In the genomic region with DNA sequence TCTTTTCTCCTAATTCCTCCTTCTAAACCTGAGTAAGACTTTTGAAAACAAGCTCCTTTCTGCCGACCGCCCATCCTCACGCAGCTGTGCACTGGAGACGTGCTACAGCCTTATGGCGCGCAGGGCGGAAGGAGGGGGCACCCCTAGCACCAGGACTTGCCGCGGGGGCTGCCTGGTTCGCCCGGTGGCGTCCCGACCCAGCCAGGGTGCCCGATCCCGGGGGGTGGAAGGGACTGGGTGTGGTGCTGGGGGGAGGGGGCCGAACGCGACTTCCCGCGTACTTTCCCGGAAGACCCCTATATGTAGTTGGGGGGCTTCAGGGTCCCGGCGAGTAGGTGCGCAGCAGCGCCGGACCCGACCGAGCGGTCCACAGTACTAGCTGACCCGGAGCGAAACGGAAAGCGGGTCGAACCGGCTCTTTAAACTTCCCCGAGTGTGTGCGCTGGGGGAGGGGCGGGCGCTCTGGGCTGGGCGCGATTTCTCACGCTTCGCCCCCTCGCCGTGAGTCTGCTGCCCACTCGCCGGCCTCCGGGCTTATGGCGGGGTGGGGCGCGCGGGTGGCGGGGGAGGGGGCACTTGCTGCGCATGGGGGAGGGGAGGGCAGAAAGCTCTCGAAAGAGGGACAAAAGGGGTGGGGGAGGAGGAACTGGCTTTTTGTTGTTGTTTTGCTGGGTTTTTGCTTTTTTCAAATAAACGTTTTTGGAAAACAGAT, we compare ENCODE assay signal across 8 mouse cellular contexts. TPM values are rescaled to one million over a fixed set of nuclear protein-coding genes. Genes with fewer than 3 reads are reported as not detected.
DNase-seq lines count a peak whose midpoint lies in the region; ATAC-seq and TF ChIP-seq lines count a peak whose summit lies in the region.

No protein-coding gene starts in this region.

- WGBS in forebrain, embryonic 15.5 days = under 1% methylated on average over 52 of the region's 56 CpGs
- WGBS in lung, adult 2 months = under 1% methylated on average over 56 of the region's 56 CpGs
- WGBS in neural tube, embryonic 14.5 days = under 1% methylated on average over 44 of the region's 56 CpGs
- WGBS in thymus, adult 2 months = under 1% methylated on average over 55 of the region's 56 CpGs

- H3K4me2 ChIP-seq in forebrain, embryonic 15.5 days (replicated peaks) = peak overlapping the region; percentile 60
- H3K4me2 ChIP-seq in neural tube, embryonic 14.5 days (ENCODE audit: low read depth, low read length) = peak overlapping the region; percentile 77

- H3K36me3 ChIP-seq in ES-Bruce4 (ENCODE audit: control insufficient read depth, insufficient read depth, low read length, poor library complexity, severe bottlenecking) = no peaks in the 10 kb centered on the region
- H3K36me3 ChIP-seq in forebrain, embryonic 15.5 days = no peaks in the 10 kb centered on the region
- H3K36me3 ChIP-seq in neural tube, embryonic 14.5 days (ENCODE audit: control insufficient read depth, insufficient read depth, low read length) = no peaks in the 10 kb centered on the region
- H3K36me3 ChIP-seq in thymus, adult 2 months (ENCODE audit: control insufficient read depth, insufficient read depth, low read length) = no peaks in the 10 kb centered on the region

- H3K27ac ChIP-seq in ES-Bruce4 (ENCODE audit: insufficient read depth, low read length) = peak overlapping the region; percentile 19
- H3K27ac ChIP-seq in forebrain, embryonic 15.5 days (replicated peaks) = peak overlapping the region; percentile 100
- H3K27ac ChIP-seq in neural tube, embryonic 14.5 days (ENCODE audit: low read depth, low read length) = peak overlapping the region; percentile 99
- H3K27ac ChIP-seq in thymus, adult 2 months (ENCODE audit: control insufficient read depth, insufficient read depth, low read length) = peak overlapping the region; percentile 94

- no peaks in the 10 kb centered on the region for H3K27me3 ChIP-seq in ES-Bruce4 (ENCODE audit: control insufficient read depth, insufficient read depth, low read length, poor library complexity, severe bottlenecking)
- no peaks in the 10 kb centered on the region for H3K27me3 ChIP-seq in forebrain, embryonic 15.5 days
- H3K27me3 ChIP-seq in neural tube, embryonic 14.5 days (ENCODE audit: control insufficient read depth, insufficient read depth, low read length) = no peaks in the 10 kb centered on the region
- H3K27me3 ChIP-seq in thymus, adult 2 months (ENCODE audit: control insufficient read depth, insufficient read depth, low read length) = no peaks in the 10 kb centered on the region

- TF ChIP-seq POLR2A in ES-Bruce4 (IDR thresholded peaks at IDR 0.05; ENCODE audit: insufficient read depth, low read length) = no peak
- TF ChIP-seq POLR2A in brain, embryonic 14.5 days (IDR thresholded peaks at IDR 0.05; ENCODE audit: borderline replicate concordance, extremely low read depth, insufficient read depth, insufficient read length, poor library complexity, severe bottlenecking) = no peak
- peak; percentile 58 for TF ChIP-seq POLR2A in lung, adult 2 months (IDR thresholded peaks at IDR 0.05; ENCODE audit: borderline replicate concordance, extremely low read depth, low read depth, low read length)
- TF ChIP-seq POLR2A in thymus, adult 2 months (IDR thresholded peaks at IDR 0.05; ENCODE audit: control insufficient read depth, extremely low read depth, insufficient read depth, low read length, poor library complexity) = peak; percentile 62; the same call in 1 of the 2 replicates

- peak overlapping the region; percentile 86 for H3K9ac ChIP-seq in ES-Bruce4 (ENCODE audit: low read depth, poor library complexity, severe bottlenecking)
- H3K9ac ChIP-seq in forebrain, embryonic 15.5 days (replicated peaks) = peak overlapping the region; percentile 99
- H3K9ac ChIP-seq in neural tube, embryonic 14.5 days (replicated peaks; ENCODE audit: low read depth, low read length) = peak overlapping the region; percentile 99

- TF ChIP-seq EP300 in ES-Bruce4 (IDR thresholded peaks at IDR 0.05; ENCODE audit: insufficient read depth, low read depth, low read length) = no peak

- intact Hi-C loops in heart, postnatal 14 days (cut with DNase I) = loop anchor here (2.0 kb wide), 1 partner anchor 71 kb away; no protein-coding TSS in a partner anchor

- H3K4me1 ChIP-seq in ES-Bruce4 (ENCODE audit: control insufficient read depth, insufficient read depth, low read length) = peaks cover 10% of the 10 kb centered on the region
- peaks cover 47% of the 10 kb centered on the region for H3K4me1 ChIP-seq in forebrain, embryonic 15.5 days
- H3K4me1 ChIP-seq in lung, adult 2 months (ENCODE audit: control insufficient read depth, insufficient read depth, low read length) = peaks cover 15% of the 10 kb centered on the region
- H3K4me1 ChIP-seq in neural tube, embryonic 14.5 days (ENCODE audit: control insufficient read depth, insufficient read depth, low read length) = peaks cover 29% of the 10 kb centered on the region
- peaks cover 19% of the 10 kb centered on the region for H3K4me1 ChIP-seq in thymus, adult 2 months (replicated peaks; ENCODE audit: control insufficient read depth, insufficient read depth, low read length)

- peak overlapping the region; percentile 95 for H3K4me3 ChIP-seq in ES-Bruce4 (ENCODE audit: low read depth, low read length)
- H3K4me3 ChIP-seq in forebrain, embryonic 15.5 days = peak overlapping the region; percentile 87
- H3K4me3 ChIP-seq in lung, adult 2 months (replicated peaks; ENCODE audit: extremely low read depth, low read depth, low read length) = peak overlapping the region; percentile 96
- peak overlapping the region; percentile 87 for H3K4me3 ChIP-seq in neural tube, embryonic 14.5 days (ENCODE audit: low read depth, low read length)
- H3K4me3 ChIP-seq in thymus, adult 2 months (ENCODE audit: control insufficient read depth, insufficient read depth, low read length) = peak overlapping the region; percentile 88

- ATAC-seq in forebrain, embryonic 15.5 days (replicated peaks) = peak; percentile 36
- ATAC-seq in neural tube, embryonic 14.5 days (ENCODE audit: low read depth) = peak; percentile 25; the same call in 1 of the 2 replicates

- TF ChIP-seq CTCF in ES-Bruce4 (IDR thresholded peaks at IDR 0.05; ENCODE audit: low read depth, low read length) = no peak
- no peak for TF ChIP-seq CTCF in brain, embryonic 14.5 days (IDR thresholded peaks at IDR 0.05; ENCODE audit: borderline replicate concordance, extremely low read depth, insufficient read depth, insufficient read length)
- TF ChIP-seq CTCF in lung, adult 2 months (IDR thresholded peaks at IDR 0.05; ENCODE audit: insufficient read depth, low read length) = no peak
- TF ChIP-seq CTCF in thymus, adult 2 months (IDR thresholded peaks at IDR 0.05; ENCODE audit: borderline replicate concordance, control insufficient read depth, extremely low read depth, insufficient read depth, low read length, poor library complexity) = no peak

- no peaks in the 10 kb centered on the region for H3K9me3 ChIP-seq in ES-Bruce4 (replicated peaks; ENCODE audit: control insufficient read depth, insufficient read depth, low read length, poor library complexity, severe bottlenecking)
- H3K9me3 ChIP-seq in forebrain, embryonic 15.5 days = no peaks in the 10 kb centered on the region
- no peaks in the 10 kb centered on the region for H3K9me3 ChIP-seq in neural tube, embryonic 14.5 days (ENCODE audit: control insufficient read depth, low read length)

- DNase-seq in brain, embryonic 14.5 days (ENCODE audit: low read depth) = peak; percentile 83
- DNase-seq in heart, postnatal 14 days = peak; percentile 85 to 87
- peak; percentile 88 to 93 for DNase-seq in kidney, postnatal 4 days
- peak; percentile 83 for DNase-seq in lung, adult 2 months
- peak; percentile 83 for DNase-seq in thymus, adult 2 months

RNA-seq across cellular contexts. Expression of a gene that starts 2.3 kb away (rescaled TPM):
- 779 and 784 TPM in 2 replicates for polyA plus RNA-seq in ES-Bruce4 (2011; ENCODE audit: insufficient read depth, insufficient read length, low read depth, missing spikeins)
- 207 and 332 TPM in 2 replicates for polyA plus RNA-seq in brain, embryonic 14.5 days (2012; rRNA removed)
- 168 and 174 TPM in 2 replicates for polyA plus RNA-seq in forebrain, embryonic 15.5 days (2015; fragmentation: Nextera tagmentation; extraction: Ambion mirVana)
- total RNA-seq in heart, postnatal 14 days (2021) = 100 to 1,000 TPM; 184 to 205 TPM
- 28.9 and 58.2 TPM in 2 replicates for polyA plus RNA-seq in lung, adult 2 months (2012; rRNA removed)
- 69.7 and 77.4 TPM in 2 replicates for polyA plus RNA-seq in neural tube, embryonic 14.5 days (2014; fragmentation: Nextera tagmentation; extraction: Ambion mirVana)
- polyA plus RNA-seq in thymus, adult 2 months (2012; rRNA removed) = 37.4 and 38.0 TPM in 2 replicates

Comparison
In these comparisons a context has a peak if more than half of its experiments do, and no peak if none do; other contexts are left out.
1. Peak in every context shown above with its lines: DNase-seq, ATAC-seq, H3K4me3 ChIP-seq and H3K27ac ChIP-seq.
2. H3K27ac ChIP-seq: peak in every context shown above with its lines; median percentile 100 in forebrain, embryonic 15.5 days; 99 in neural tube, embryonic 14.5 days; 94 in thymus, adult 2 months; 19 in ES-Bruce4.
3. POLR2A ChIP-seq: peak in lung, adult 2 months (single experiment) and thymus, adult 2 months (single experiment); none in ES-Bruce4 (single experiment) and brain, embryonic 14.5 days (single experiment).